Mouse (Mus musculus): ENCODE measurements around the gene Cdk10.
"Not testable (repeated sequence)": the region's sequence is repeated elsewhere in the genome, so short reads cannot be mapped to it uniquely, and the experiment has no call there.

The Cdk10 gene

GRCm38 (mm10) chr8:123224278-123225266 lies at the start of gene Cdk10:
Cdk10 (plus strand) TSS chr8:123224842.
- peak; percentile 94 for DNase-seq (ENCODE audit: low spot score)

GRCm38 (mm10) chr8:123181391-123181790 lies 43.3 kb upstream of the Cdk10 start:
- DNase-seq (ENCODE audit: low spot score) = peak; percentile 28

GRCm38 (mm10) chr8:123185566-123186409 lies 38.9 kb upstream of the Cdk10 start, which contains the start of gene Dpep1:
Dpep1 (plus strand) TSS chr8:123186242.
- peak; percentile 78 for DNase-seq (ENCODE audit: low spot score)

DNA sequence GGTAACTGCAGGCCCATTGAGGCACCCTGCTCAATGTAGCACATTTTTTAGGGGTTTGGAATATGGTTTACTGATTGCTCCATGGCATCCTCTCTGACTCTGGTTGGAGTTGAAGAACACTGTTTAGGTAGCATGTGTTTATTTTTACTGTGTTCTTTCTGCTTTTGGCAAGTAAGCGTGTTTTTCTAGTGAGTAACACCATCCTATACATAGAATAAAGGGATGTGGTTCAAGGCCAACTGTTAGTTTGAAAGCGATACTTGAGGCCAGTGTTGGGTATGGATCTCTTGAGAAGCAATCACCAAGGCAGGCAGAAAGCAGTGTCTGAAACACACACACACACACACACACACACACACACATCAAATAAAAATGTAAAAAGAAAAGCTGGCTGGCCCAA lies 36.6 kb upstream of the Cdk10 start:
- DNase-seq (ENCODE audit: low spot score) = no peak

GRCm38 (mm10) chr8:123188841-123189240 lies 35.8 kb upstream of the Cdk10 start:
- no peak for DNase-seq (ENCODE audit: low spot score)

DNA sequence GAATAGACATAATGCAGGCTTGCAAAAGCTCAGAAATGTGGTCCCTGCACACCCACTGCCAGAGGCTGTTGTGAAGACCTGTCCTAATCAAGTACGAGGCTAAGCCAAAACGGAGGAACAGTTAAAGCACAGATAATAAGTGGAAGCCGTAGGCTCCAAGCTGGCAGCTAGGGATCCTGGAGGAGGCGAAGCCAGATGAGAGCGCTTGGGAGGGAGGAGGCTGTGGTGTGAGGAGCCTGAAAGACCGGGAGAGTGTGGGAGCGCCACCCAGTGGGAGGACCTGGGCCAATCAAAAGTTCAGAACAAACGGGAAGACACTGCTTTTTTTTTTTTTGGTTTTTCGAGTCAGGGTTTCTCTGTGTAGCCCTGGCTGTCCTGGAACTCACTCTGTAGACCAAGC lies 34.0 kb upstream of the Cdk10 start:
- DNase-seq (ENCODE audit: low spot score) = peak; percentile 70

- no peak for DNase-seq (ENCODE audit: low spot score)
Observed at GRCm38 (mm10) chr8:123191908-123192307, 32.7 kb upstream of the Cdk10 start.

DNA sequence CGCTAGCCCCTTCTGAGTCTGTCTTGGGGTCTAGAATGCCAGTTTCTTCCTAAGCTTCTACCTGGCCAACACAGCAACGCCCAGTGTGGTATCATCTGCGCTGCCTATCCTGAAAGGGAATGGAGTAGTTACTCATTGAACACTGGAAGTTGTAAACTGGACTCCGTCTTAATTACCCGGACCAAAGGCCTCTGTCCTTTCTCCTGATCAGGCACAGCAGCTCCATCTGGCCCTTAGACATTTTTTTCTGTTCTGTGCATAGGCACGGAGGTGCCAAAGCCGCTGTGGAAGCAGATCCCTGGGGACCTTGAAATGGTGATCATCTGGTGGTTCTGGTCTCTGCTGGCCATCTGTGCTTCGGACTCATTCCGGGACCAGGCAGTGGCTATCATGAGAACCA lies 30.9 kb upstream of the Cdk10 start:
- DNase-seq (ENCODE audit: low spot score) = no peak

GRCm38 (mm10) chr8:123197016-123197415 lies 27.6 kb upstream of the Cdk10 start:
- DNase-seq (ENCODE audit: low spot score) = not testable (repeated sequence)

DNA sequence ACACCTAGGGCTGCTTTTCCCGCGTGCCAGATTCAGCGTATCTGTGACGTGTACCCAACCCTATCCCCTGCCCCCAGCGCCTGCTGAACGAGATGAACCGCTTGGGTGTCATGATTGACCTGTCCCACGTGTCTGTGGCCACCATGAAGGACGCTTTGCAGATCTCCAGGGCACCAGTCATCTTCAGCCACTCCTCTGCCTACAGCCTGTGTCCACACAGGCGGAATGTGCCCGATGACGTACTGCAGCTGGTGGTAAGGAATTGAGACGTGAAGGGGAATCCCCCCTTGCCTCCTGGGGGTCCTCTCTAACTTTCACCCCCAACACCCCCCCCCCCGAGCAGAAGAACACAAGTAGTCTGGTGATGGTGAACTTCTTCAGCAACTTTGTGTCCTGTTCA lies 24.8 kb upstream of the Cdk10 start:
- no peak for DNase-seq (ENCODE audit: low spot score)

- peak; percentile 63 for DNase-seq (ENCODE audit: low spot score)
Observed at GRCm38 (mm10) chr8:123202288-123202687, 22.4 kb upstream of the Cdk10 start.

- DNase-seq (ENCODE audit: low spot score) = no peak
Observed at GRCm38 (mm10) chr8:123203571-123203970, 21.1 kb upstream of the Cdk10 start.

- no peak for DNase-seq (ENCODE audit: low spot score)
Observed at GRCm38 (mm10) chr8:123211876-123212275, 12.8 kb upstream of the Cdk10 start.

- peak; percentile 90 for DNase-seq (ENCODE audit: low spot score)
Observed at GRCm38 (mm10) chr8:123212321-123213117, 12.1 kb upstream of the Cdk10 start, which contains the start of the genes Chmp1a and Spata33. Chmp1a (minus strand) TSS chr8:123212763. Spata33 (plus strand) TSS chr8:123212832.

- no peak for DNase-seq (ENCODE audit: low spot score)
Observed at GRCm38 (mm10) chr8:123213118-123213772, 11.4 kb upstream of the Cdk10 start.

DNA sequence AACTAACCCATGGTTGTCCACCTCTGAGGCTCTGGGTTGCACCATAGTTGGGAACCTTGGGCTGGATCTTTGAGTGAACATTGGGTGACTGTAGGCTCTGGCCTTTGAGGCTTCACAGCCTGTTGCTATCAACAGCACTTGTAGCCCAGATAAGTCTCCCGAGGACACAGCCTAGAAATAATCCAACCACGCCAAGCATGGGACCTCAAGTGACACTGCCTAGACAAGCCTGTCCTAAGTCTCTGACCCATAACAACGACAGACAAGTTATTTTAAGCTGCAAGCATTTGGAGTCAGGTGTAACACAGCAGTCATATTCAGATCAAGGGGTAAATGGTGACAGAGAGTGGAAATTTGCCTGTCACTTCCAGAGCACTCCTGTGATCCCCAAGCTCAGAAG lies 9.2 kb upstream of the Cdk10 start:
- DNase-seq (ENCODE audit: low spot score) = no peak

DNA sequence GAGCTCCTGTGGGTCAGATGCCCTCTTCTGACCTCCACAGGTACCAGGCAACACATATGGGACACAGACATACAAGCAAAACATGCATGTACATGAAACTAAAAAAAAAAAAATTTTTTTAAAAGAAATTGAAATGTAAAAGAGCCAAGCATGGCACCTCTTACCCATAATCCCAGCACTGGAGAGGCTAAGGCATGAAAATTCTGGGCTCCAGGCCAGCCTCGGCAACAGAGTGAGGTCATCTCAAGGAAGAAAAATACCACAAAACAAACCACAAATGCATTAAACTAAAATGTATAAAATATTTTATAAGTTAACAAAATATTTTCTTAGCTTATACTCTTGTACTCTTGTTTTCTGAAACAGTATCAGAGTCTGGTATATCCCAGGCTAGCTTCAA lies 3.7 kb upstream of the Cdk10 start:
- DNase-seq (ENCODE audit: low spot score) = no peak

DNA sequence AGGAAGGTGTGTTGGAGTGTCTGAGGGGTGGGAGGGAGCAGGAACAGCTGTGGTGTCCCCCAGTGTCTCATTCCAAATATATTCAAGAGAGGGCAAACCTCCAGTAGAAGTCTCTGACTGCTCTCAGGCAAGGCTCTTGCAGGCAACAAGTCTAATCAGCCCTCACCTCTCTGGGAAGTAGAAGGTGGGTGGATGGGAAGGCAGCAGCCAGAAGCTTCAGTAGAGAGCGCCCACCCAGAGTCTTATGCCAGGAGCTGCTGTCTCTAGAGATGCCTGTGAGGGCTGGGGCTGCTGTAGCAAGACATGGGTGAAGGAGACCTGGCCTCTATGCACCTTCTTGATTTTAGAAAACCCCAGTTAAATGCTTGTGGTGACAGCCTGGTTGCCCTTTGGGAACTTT lies 3.8 kb downstream of the Cdk10 start:
- DNase-seq (ENCODE audit: low spot score) = no peak

DNA sequence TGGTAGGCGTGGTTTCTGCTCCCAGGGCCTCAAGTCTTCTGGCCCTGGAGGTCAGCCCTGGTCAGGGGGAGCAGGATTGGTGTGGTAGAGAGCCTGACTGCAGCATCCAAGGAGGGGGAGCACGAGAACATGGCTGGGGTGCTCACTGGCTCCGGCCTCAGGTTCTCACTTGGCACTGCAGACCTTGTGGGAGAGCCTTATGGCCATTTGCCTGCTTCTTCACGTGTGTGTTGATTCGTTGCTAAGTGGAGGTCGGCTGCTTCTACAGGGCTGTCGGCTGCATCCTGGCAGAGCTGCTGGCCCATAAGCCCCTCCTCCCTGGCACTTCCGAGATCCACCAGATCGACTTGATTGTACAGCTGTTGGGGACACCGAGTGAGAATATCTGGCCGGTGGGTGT lies 5.7 kb downstream of the Cdk10 start:
- not testable (repeated sequence) for DNase-seq (ENCODE audit: low spot score)

GRCm38 (mm10) chr8:123231742-123232141 lies 7.1 kb downstream of the Cdk10 start:
- DNase-seq (ENCODE audit: low spot score) = no peak

GRCm38 (mm10) chr8:123232553-123232952 lies 7.9 kb downstream of the Cdk10 start:
- DNase-seq (ENCODE audit: low spot score) = no peak

Data from lung, postnatal 25 days (tissue).